Mouse (Mus musculus) kidney, adult 9 months (tissue): ENCODE measurements at regions not wholly inside any gene's neighbourhood (a gene's known extent, or its start where the extent isn't known, plus 50 kb on each side); places are given as distances from the start of the nearest gene placed in this dataset.
A peak's percentile ranks its signal among the peaks of the same experiment; 100 is the strongest.
"Not testable (repeated sequence)": the region's sequence is repeated elsewhere in the genome, so short reads cannot be mapped to it uniquely, and the experiment has no call there.

Source experiments
- DNase-seq: peaks from one replicate; pipeline ENCODE4 v3.0.0; 2022

- DNase-seq: no peak
Measured at GRCm38 (mm10) chr2:114723971-114724666, 69.4 kb upstream of the Dph6 start.

DNA sequence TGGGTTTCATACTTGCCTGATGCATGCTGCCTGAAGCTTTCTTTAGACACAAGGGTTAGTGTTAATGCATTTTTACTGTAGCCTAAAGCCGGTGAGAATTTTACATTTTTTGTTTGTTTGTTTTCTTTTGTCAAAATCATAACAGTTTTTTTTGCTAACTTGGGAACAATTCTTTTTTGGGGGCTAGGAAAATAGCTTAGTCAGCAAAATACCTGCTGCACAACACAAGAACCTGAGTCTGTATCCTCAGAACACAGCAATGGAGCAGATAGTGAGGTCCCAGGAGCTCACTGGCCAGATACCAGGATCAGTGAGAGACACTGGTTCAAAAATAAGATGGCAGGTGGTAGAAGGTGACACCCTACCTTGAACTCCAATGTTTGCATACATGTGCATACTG is 72.4 kb upstream of the Dph6 start:
- no peak for DNase-seq

- no peak for DNase-seq
Measured at GRCm38 (mm10) chr2:114734861-114735569, 80.3 kb upstream of the Dph6 start.

GRCm38 (mm10) chr2:114739421-114740212 is 84.9 kb upstream of the Dph6 start:
- no peak for DNase-seq

- no peak for DNase-seq
Measured at GRCm38 (mm10) chr2:114763276-114763675, 108.5 kb upstream of the Dph6 start.

DNA sequence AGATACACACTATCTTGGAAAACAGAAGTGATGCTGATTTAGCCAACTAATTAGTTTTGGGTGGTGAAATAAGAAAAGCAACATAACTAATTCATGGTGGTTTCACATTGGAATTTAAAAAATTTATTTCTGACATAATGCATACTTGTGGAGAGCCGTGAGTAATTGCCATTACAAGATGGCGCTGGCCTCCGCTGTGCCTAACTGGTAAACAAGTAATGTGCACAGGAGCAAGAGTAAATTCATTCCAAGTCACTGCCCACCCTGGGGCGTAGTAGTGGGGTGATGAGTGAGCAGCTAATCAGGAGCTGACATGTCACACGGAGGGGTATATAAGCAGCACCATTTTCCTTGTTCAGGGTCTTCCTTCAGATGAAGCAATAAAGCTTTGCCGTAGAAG is 119.0 kb upstream of the Dph6 start:
- not testable (repeated sequence) for DNase-seq

DNA sequence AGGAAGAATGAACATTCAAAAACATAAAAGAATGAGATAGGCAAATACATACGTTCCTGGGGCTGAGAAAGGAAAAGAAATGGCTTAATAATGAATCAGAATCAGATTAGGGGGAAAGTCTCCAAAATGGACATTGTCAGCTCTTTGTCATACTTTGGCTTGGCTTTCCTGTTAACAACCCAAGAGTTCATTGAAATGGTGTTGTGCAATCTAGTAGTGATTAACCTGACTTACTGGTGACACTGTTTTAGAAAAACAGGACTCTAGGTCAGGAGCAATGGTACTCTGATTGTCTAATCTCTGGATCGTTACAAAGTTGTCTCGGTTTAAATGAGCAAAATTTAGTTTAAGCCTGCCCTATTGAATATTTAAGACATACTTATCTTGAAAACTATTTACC is 119.5 kb upstream of the Dph6 start:
- peak; percentile 37 for DNase-seq

GRCm38 (mm10) chr2:114775532-114775931 is 120.8 kb upstream of the Dph6 start:
- peak; percentile 31 for DNase-seq

- DNase-seq: peak; percentile 56
Measured at GRCm38 (mm10) chr2:114776176-114776575, 121.4 kb upstream of the Dph6 start.

DNA sequence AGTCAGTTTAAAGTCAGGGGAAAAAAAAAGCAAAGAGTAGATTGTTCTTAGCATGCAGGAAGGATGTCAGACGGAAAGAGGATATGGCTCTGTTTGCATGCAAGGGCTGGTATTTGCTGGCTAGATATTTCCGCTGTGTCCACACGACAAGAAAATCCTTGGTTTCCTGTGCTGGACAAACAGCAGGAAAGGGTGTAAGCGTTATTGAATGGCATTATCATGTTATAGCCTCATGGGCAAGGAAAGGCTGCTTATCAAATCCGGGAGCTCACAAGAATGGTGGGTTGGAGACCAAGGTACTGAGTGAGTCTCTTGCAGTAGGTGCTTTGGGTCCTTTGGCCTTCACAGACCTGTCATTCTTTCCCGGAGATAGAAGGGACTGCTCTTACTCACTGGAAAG is 127.7 kb upstream of the Dph6 start:
- peak; percentile 41 for DNase-seq

DNA sequence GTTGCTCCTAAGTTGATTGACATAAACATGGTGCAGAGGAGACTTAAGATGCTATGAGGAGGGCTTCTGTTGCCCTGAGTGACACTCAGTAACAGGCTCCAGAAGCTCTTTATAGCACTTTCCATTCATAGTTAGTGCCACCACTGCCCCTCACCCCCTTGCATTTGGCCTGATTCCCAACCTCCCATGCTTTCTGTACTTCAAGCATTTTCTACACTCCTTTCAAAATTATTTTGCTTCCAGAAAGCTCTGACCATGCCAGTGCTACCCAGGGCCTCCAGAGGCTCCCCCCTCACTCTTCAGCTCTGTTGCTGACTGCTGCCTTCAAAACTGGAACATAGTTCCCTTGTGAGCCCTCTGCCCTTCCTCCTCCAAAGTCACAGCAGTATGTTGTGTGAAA is 129.4 kb upstream of the Dph6 start:
- no peak for DNase-seq

DNA sequence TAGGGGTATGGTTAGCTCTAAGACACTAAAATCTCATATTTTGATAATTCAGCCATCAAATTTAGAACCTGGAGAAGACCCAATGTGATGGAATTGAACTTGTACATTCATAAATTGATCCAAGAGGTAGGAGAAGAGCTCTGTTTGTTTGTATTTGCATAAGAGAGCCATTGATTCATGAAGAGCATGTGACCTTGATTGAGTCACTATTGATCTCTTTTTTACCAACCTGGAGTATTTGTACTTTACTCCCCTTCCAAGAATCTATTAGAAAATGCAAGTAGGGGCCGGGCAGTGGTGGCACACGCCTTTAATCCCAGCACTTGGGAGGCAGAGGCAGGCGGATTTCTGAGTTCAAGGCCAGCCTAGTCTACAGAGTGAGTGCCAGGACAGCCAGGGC is 133.5 kb upstream of the Dph6 start:
- no peak for DNase-seq

- DNase-seq: no peak
Measured at GRCm38 (mm10) chr2:114796630-114797290, 142.0 kb upstream of the Dph6 start.

DNA sequence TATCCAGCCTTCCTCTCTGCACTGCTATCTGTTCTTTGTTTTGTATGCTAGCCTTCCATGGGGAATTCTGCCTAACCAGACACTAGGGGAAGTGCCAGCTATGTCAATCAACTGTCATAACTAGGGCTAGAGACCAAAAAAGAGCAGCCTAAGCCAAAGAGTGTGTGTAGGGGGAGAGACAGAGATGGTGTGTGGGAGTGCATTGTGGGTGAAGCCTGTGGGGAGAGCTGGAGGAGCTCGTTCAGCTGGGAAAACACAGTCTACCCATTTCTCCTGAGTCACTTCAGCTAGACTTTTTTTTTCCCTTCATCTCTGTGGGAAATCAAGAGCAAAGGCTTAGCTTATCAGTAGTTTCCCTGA is 142.5 kb upstream of the Dph6 start:
- no peak for DNase-seq

- peak; percentile 9 for DNase-seq
Measured at GRCm38 (mm10) chr2:114803241-114803640, 148.5 kb upstream of the Dph6 start.

- DNase-seq: no peak
Measured at GRCm38 (mm10) chr2:114803928-114804327, 149.2 kb upstream of the Dph6 start.

DNA sequence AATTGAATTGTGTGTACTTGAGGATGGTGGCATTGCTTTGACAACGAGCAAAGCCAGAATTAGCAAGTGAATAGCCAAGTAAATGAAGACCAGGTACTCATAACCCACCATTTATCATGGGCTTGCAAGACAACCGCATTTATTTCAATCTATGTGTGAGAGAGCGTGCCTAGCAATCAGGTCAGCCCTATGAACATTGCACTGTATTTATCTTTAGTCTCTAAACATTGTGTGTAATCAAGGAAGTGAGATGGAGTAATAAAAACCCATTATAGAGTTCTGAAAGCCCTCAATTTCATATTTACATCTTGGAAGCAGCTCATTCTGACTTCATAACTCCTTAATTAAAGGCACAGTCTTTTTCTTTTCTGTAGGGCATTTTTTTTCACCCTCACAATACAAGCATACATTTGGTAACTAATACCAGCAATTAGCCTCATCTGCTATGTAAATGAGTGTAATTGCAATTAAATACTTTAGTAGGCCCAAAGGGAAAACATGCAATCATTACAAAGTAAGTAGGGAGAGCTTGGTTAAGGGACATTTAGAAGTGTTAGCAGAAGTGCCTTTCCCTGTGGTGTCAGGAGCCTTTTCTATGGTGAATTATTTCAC is 150.8 kb upstream of the Dph6 start:
- DNase-seq: no peak

GRCm38 (mm10) chr2:114808046-114808445 is 153.3 kb upstream of the Dph6 start:
- DNase-seq: no peak

DNA sequence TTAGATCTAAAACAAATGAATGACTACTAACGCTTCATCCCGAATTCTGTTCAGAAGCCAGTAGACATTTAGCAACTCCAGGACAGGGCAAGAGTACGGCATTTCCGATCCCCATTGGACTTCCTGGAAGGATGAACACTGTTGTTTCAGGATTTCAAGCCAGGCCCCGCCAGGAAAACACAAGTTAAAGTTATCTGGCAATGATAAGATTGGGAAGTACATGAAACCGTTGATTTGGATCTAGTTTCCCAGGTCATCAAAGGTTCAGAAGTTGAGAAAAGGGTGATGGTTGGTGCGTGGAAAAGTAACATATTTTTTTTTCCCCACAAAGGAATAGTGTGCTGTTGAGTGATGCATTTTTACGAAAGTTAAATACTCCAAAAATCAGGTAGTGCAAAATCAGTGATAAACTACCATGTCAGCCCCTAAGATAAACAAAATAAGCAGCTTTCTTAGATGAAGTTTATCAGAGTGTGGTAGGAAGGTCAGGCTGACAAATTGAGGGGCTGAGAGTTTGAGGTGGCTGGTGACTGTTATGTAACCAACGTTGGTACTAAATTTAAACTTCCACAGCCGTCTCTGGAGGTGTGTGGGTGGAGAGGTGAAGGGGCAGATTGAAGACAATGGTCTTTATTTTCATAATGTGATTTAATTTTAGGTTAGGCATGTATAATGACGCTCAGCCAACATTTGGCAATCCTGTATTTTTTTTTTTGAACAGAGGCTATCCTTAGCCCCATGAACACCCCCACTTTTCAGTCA is 157.6 kb upstream of the Dph6 start:
- peak; percentile 71 for DNase-seq

- no peak for DNase-seq
Measured at GRCm38 (mm10) chr2:114812903-114813290, 158.1 kb upstream of the Dph6 start.

GRCm38 (mm10) chr2:114822657-114823056 is 167.9 kb upstream of the Dph6 start:
- DNase-seq: no peak

- no peak for DNase-seq
Measured at GRCm38 (mm10) chr2:114828192-114828591, 173.4 kb upstream of the Dph6 start.
